Mouse (Mus musculus) E14TG2a.4 (cell line): ENCODE results near the gene Pabpc6.

Source experiments
- CTCF ChIP-seq: conservative IDR thresholded peaks from 2 replicates; pipeline ENCODE4 v1.5.1; 2014; ENCODE audit warnings: low read length
- NANOG ChIP-seq: IDR thresholded peaks from 2 replicates; pipeline ENCODE4 v1.6.1; 2014; ENCODE audit warnings: borderline replicate concordance, low read length, mixed read lengths
- POU5F1 ChIP-seq: IDR thresholded peaks from 2 replicates; pipeline ENCODE4 v1.6.1; 2014; ENCODE audit warnings: low read length, borderline replicate concordance

DNA sequence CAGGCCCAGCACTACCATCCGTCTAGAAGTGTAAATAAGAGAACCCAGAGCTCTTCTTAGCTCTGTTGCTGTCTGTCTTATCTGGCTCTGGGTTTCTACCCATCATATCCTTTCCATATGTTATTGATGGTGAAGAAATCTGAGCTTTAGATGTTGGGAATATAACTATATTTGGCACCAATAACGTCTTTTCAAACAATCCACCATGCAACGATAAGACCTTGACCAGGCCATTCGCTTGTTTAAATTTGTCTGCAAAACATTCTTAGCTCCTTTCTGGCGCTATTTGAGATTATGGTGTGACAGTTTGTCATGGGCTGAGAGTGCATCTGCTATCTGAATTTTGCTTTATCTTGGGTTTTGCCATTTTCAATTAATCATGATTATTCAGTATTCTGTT, 10.9 kb downstream of the Pabpc6 start:
- TF ChIP-seq CTCF = no peak
- TF ChIP-seq NANOG = no peak
- TF ChIP-seq POU5F1 = no peak
